ENCODE assay signal across 14 mouse cellular contexts in genomic region chr10:75103502-75103901, GRCm38 (mm10). TPM values are rescaled to one million over a fixed set of nuclear protein-coding genes. Genes with fewer than 3 reads are reported as not detected.
DNase-seq lines count a peak whose midpoint lies in the region; ATAC-seq and TF ChIP-seq lines count a peak whose summit lies in the region.
"Had no signal": no experiment of that assay in that cellular context is flagged by ENCODE, and none has a peak within 500 bp of the region (broad histone marks: within the 10 kb centered on the region; RNA-seq: fewer than 3 reads in every experiment).

No protein-coding gene starts in this region.

- 61% methylated on average over 2 of the region's 2 CpGs for WGBS in heart, embryonic 11.5 days (ENCODE audit: insufficient replicate concordance)
- WGBS in lung, embryonic 15.5 days, result 59% methylated on average over 2 of the region's 2 CpGs
- 33% methylated on average over 2 of the region's 2 CpGs for WGBS in liver, embryonic 13.5 days (ENCODE audit: insufficient replicate concordance)
- WGBS in stomach, postnatal 0 days, result 82% methylated on average over 2 of the region's 2 CpGs

- no peak for TF ChIP-seq EP300 in stomach, postnatal 0 days (optimal IDR thresholded peaks at IDR 0.05)

- TF ChIP-seq CTCF in stomach, postnatal 0 days (IDR thresholded peaks at IDR 0.05; ENCODE audit: low read depth), result no peak

- H3K9me3 ChIP-seq in heart, embryonic 11.5 days (replicated peaks; ENCODE audit: control insufficient read depth, low read length), result no peaks in the 10 kb centered on the region
- no peaks in the 10 kb centered on the region for H3K9me3 ChIP-seq in lung, embryonic 15.5 days
- no peaks in the 10 kb centered on the region for H3K9me3 ChIP-seq in liver, embryonic 13.5 days (replicated peaks)
- H3K9me3 ChIP-seq in stomach, postnatal 0 days (ENCODE audit: control insufficient read depth, low read length), result no peaks in the 10 kb centered on the region
- H3K9me3 ChIP-seq: embryonic facial prominence, embryonic 13.5 days; hindbrain, embryonic 10.5 days; stomach, embryonic 15.5 days had no signal

- no peaks in the 10 kb centered on the region for H3K36me3 ChIP-seq in heart, embryonic 11.5 days (ENCODE audit: control insufficient read depth, insufficient read depth, low read length)
- no peaks in the 10 kb centered on the region for H3K36me3 ChIP-seq in lung, embryonic 15.5 days
- H3K36me3 ChIP-seq in liver, embryonic 13.5 days, result no peaks in the 10 kb centered on the region
- H3K36me3 ChIP-seq in stomach, postnatal 0 days (ENCODE audit: control insufficient read depth, insufficient read depth, low read length), result no peaks in the 10 kb centered on the region
- H3K36me3 ChIP-seq: embryonic facial prominence, embryonic 13.5 days; G1E; hindbrain, embryonic 10.5 days; stomach, embryonic 15.5 days had no signal

- H3K27ac ChIP-seq in heart, embryonic 11.5 days (ENCODE audit: low read depth, low read length), result peak overlapping the region; percentile 54
- H3K27ac ChIP-seq in lung, embryonic 15.5 days, result 0 out of 2 replicates have a peak overlapping the region, but pooled peaks have one; percentile 44
- H3K27ac ChIP-seq in liver, embryonic 13.5 days, result peak overlapping the region; percentile 16; the same call in 1 of the 2 replicates
- H3K27ac ChIP-seq in stomach, postnatal 0 days (replicated peaks), result 0 out of 2 replicates have a peak overlapping the region, but pooled peaks have one; percentile 67
- H3K27ac ChIP-seq: hindbrain, embryonic 10.5 days had no signal

- DNase-seq in heart, adult 9 months (ENCODE audit: low spot score in 2 of 2), result no peak
- DNase-seq in lung, postnatal 36 days, result no peak
- DNase-seq in liver, embryonic 13.5 days, result peak; percentile 8
- no peak for DNase-seq in stomach, postnatal 0 days (ENCODE audit: low spot score)
- DNase-seq in urinary bladder, adult 2 months (ENCODE audit: low spot score), result no peak
- DNase-seq: cerebellum, adult 11-12 months; thymus, postnatal 14 days had no signal

- peaks cover 39% of the 10 kb centered on the region for H3K4me1 ChIP-seq in heart, embryonic 11.5 days (ENCODE audit: control insufficient read depth, insufficient read depth, low read length)
- peaks cover 59% of the 10 kb centered on the region for H3K4me1 ChIP-seq in lung, embryonic 15.5 days
- peaks cover 52% of the 10 kb centered on the region for H3K4me1 ChIP-seq in liver, embryonic 13.5 days (replicated peaks)
- H3K4me1 ChIP-seq in stomach, postnatal 0 days (replicated peaks; ENCODE audit: control insufficient read depth, insufficient read depth), result peaks cover 9% of the 10 kb centered on the region

- no peak for ATAC-seq in heart, embryonic 11.5 days (replicated peaks; ENCODE audit: insufficient number of reproducible peaks, low FRiP score, low TSS enrichment)
- ATAC-seq in lung, embryonic 15.5 days (ENCODE audit: borderline replicate concordance, extremely low read depth, low FRiP score, low TSS enrichment), result no peak
- ATAC-seq in liver, embryonic 13.5 days (ENCODE audit: low read depth), result peak; percentile 62
- no peak; the same call in 1 of the 2 replicates for ATAC-seq in stomach, postnatal 0 days (ENCODE audit: low FRiP score, low TSS enrichment)
- ATAC-seq: inflammation-experienced regulatory T-cells, adult 6 months had no signal

- H3K27me3 ChIP-seq in heart, embryonic 11.5 days (ENCODE audit: control insufficient read depth, insufficient read depth, low read length), result peaks cover 24% of the 10 kb centered on the region
- H3K27me3 ChIP-seq in lung, embryonic 15.5 days, result no peaks in the 10 kb centered on the region
- no peaks in the 10 kb centered on the region for H3K27me3 ChIP-seq in liver, embryonic 13.5 days
- H3K27me3 ChIP-seq in stomach, postnatal 0 days (ENCODE audit: control insufficient read depth, insufficient read depth, low read length), result no peaks in the 10 kb centered on the region
- H3K27me3 ChIP-seq: embryonic facial prominence, embryonic 13.5 days; stomach, embryonic 15.5 days had no signal

- no peak overlapping the region for H3K4me3 ChIP-seq in heart, embryonic 11.5 days (ENCODE audit: low read depth, low read length)
- no peak overlapping the region for H3K4me3 ChIP-seq in lung, embryonic 15.5 days
- no peak overlapping the region for H3K4me3 ChIP-seq in liver, embryonic 13.5 days (replicated peaks)
- no peak overlapping the region for H3K4me3 ChIP-seq in stomach, postnatal 0 days (ENCODE audit: low read depth, low read length)
- H3K4me3 ChIP-seq: embryonic facial prominence, embryonic 13.5 days; hindbrain, embryonic 10.5 days; stomach, embryonic 15.5 days had no signal

- H3K9ac ChIP-seq in heart, embryonic 11.5 days (ENCODE audit: low read depth, low read length), result no peak overlapping the region
- no peak overlapping the region for H3K9ac ChIP-seq in lung, embryonic 15.5 days
- H3K9ac ChIP-seq in liver, embryonic 13.5 days, result no peak overlapping the region
- H3K9ac ChIP-seq in stomach, postnatal 0 days (ENCODE audit: low read length), result no peak overlapping the region
- H3K9ac ChIP-seq: embryonic facial prominence, embryonic 13.5 days; stomach, embryonic 15.5 days had no signal

- H3K4me2 ChIP-seq in heart, embryonic 11.5 days, result no peak overlapping the region
- H3K4me2 ChIP-seq in lung, embryonic 15.5 days, result no peak overlapping the region
- no peak overlapping the region for H3K4me2 ChIP-seq in liver, embryonic 13.5 days
- no peak overlapping the region for H3K4me2 ChIP-seq in stomach, postnatal 0 days (replicated peaks; ENCODE audit: low read depth)
- H3K4me2 ChIP-seq: embryonic facial prominence, embryonic 13.5 days; stomach, embryonic 15.5 days had no signal

RNA-seq across cellular contexts. Expression of gene Bcr, which starts 43.1 kb away (rescaled TPM):
- polyA plus RNA-seq in heart, embryonic 11.5 days (2014; fragmentation: Nextera tagmentation; extraction: Ambion mirVana), result 26.5 and 31.1 TPM in 2 replicates
- polyA plus RNA-seq in lung, embryonic 15.5 days (2015; fragmentation: Nextera tagmentation; extraction: Ambion mirVana), result 8.6 and 8.9 TPM in 2 replicates
- 1.4 and 1.6 TPM in 2 replicates for polyA plus RNA-seq in liver, embryonic 13.5 days (2015; fragmentation: Nextera tagmentation; extraction: Ambion mirVana)
- 4.5 and 4.7 TPM in 2 replicates for polyA plus RNA-seq in stomach, postnatal 0 days (2015; fragmentation: Nextera tagmentation; extraction: Ambion mirVana)
- 35.5 and 39.5 TPM in 2 replicates for polyA plus RNA-seq in urinary bladder, adult 2 months (2012; rRNA removed)
- polyA plus RNA-seq: G1E had no signal

Comparison
In these comparisons a context has a peak if more than half of its experiments do, and no peak if none do; other contexts are left out.
1. H3K27ac ChIP-seq: peak in every context shown above with its lines; median percentile 67 in stomach, postnatal 0 days; 54 in heart, embryonic 11.5 days; 44 in lung, embryonic 15.5 days; 16 in liver, embryonic 13.5 days.